Mouse (Mus musculus) regulatory T cell (primary cell): ENCODE data around the gene Slc16a7.

ENCODE experiments used
- in situ Hi-C: fragments of 300-600 bp; cut with MboI, MseI; formaldehyde crosslinking; loops from one replicate; pipeline ENCODE4 v1.15.1; 2025; ENCODE audit warnings: high pct_unique_total_duplicates

The Slc16a7 gene

GRCm38 (mm10) chr10:125388876-125389786 is at the start of gene Slc16a7:
TSS of gene Slc16a7 (minus strand) at chr10:125389465.
- in situ Hi-C loops = no loop called here

DNA sequence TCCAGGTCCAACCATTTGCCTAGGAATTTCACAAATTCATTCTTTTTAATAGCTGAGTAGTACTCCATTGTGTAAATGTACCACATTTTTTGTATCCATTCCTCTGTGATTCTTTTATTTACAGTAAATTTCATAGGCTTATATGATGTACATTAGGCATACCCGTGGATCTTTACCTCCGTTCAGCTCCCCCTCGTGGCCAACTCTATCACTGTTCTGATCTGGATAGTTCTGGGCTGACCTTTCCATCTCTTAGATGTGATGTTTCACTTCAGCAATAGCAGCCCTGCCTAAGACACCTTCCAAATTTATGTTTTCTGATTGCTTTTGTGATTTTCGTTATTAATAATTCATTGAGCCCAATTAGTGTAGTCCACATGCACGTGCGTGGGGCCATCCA is 29.5 kb upstream of the Slc16a7 start:
- in situ Hi-C loops = no loop called here

GRCm38 (mm10) chr10:125399796-125400195 is 10.5 kb upstream of the Slc16a7 start:
- in situ Hi-C loops = no loop called here

GRCm38 (mm10) chr10:125390011-125390410 is 746 bp upstream of the Slc16a7 start:
- in situ Hi-C loops = no loop called here

DNA sequence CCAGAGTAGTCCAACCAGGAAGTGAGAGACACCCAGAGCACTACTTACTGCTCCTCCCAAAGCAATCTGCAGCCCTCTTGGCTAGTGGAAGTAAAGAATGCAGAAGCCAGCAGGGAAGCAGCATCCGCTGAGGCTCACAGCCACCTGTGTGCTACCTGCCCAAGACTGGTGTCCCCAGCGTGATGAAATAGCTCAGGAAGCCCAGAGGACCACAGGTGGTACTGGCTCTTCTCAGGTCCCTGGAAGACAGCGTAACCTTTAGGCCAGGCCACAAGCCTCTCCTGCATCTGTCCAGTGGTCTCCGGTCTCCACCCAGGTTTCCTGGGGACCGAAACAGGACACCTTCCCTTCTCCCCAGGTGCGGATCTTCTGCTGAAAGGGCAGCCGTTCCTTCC is 787 bp downstream of the Slc16a7 start:
- in situ Hi-C loops = no loop called here

- in situ Hi-C loops = no loop called here
These were observed 1.4 kb downstream of the Slc16a7 start for GRCm38 (mm10) chr10:125387782-125388415.

DNA sequence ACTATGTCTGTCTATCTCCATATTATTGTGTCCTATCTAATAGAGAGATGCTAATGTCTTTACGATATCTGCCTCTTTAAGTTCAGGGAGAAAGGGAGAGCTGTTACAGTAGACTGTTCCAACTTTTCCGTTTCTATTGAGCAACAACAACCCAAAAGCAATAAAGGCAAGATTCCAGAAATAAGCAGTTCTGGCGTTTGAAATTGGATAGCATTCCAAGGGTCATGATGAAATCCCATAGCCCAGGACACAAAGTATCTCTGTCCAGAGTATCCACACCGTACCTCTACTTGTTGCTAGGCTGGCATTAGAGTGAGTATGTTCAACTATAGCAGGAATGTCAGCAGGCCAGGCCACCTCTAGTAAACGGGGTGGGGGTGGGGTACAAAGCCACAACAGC is 13.7 kb downstream of the Slc16a7 start:
- in situ Hi-C loops = no loop called here

GRCm38 (mm10) chr10:125372666-125373065 is 16.6 kb downstream of the Slc16a7 start:
- in situ Hi-C loops = no loop called here

DNA sequence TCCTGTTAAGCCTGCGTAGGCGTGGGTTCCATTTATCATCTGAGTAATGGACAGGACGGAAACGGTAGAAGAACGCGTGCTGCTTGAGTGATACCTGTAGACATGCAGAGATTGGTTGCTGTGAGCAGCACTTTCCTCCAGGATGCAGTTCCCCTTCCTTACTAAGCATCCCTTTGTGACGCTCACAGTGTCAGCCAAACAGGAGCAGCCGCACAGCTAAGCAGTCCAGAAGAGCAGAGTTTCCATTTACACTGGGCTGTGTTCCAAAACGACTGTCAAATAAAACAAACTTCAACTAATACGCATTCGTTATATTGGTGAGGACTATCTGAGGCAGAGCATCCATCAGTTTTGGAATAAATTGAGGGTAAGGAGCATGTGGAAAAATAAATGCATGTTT is 17.8 kb downstream of the Slc16a7 start:
- in situ Hi-C loops = no loop called here

GRCm38 (mm10) chr10:125370037-125370610 is 19.1 kb downstream of the Slc16a7 start:
- in situ Hi-C loops = no loop called here

GRCm38 (mm10) chr10:125358479-125358878 is 30.8 kb downstream of the Slc16a7 start:
- in situ Hi-C loops = no loop called here

- in situ Hi-C loops = no loop called here
These were observed 36.5 kb downstream of the Slc16a7 start for GRCm38 (mm10) chr10:125352805-125353204.

GRCm38 (mm10) chr10:125348171-125348570 is 41.1 kb downstream of the Slc16a7 start:
- in situ Hi-C loops = no loop called here

GRCm38 (mm10) chr10:125347149-125347548 is 42.1 kb downstream of the Slc16a7 start:
- in situ Hi-C loops = no loop called here

DNA sequence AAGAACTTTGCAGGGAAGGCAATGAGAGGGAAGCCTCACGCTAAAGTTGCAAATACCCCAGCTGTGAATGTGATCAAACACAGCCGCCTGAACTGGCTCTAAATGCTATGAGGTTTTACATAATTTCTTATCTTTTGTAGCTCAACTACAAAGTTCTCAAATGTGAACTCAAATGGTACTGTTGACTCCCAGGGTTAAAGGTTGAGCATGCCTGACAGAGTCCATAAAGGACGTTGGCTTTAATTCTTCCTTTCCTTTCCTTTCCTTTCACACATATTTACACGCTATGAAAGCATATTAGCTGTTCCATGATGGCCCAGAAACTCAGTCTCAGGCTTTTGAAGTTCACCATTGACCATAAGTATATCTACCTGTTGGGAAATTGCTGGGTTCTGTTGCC is 42.9 kb downstream of the Slc16a7 start:
- in situ Hi-C loops = no loop called here

DNA sequence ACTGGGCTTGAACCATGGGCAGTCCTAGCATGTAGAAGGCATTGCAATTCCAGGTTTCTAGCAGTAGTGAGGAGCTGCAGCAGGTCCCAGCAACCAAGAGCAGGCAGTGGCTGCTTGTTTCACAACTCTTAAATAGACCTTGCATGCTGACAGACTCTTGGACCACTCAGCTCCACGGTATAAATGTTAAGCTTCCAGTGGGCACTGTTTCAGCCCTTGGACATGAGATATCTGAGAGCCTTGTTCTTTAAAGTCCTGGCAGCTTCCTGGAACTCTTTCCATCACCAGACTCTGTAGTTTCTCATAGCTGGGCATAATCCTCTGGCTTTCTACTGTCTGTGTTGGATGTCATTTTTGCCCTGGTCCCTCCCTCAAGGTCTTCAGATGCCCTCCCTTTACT is 43.7 kb downstream of the Slc16a7 start:
- in situ Hi-C loops = no loop called here

DNA sequence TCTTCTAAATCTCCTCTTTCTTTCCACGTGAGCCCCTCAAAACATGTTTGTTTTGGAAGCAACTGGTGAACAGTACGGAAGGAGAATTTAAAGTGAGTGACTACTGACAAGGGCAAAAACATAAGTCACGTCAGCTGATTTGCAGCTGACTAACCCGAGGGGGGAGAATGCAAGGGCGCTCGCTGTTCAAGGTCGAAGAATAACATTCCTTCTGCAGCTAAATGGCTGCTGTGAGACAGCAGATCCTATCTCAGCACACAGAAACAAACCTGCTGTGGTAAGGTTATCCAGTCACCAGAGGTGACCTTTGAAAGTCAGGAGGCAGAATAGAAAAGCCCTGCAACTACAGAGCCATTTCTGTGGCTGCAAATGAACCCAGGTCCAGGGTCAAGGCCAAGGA is 47.1 kb downstream of the Slc16a7 start:
- in situ Hi-C loops = no loop called here

DNA sequence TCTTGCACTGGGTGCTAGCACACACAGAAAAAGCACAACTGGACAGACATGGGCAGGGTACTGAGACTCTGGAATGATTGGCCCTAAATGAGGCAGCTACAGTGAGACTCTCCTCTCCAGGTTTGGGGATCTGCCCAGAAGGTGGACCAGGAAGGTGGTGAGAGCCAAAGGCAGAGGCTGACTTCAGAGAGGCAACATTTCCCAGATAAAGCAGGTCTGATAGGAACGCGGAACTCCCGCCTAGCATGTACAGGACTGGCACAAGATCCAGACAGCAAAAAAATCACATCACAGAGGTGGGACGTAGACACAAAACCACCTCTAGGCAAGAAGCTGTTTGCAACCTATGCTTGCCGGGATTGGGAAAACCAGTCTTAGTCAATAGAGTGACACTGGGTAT is 55.5 kb downstream of the Slc16a7 start:
- in situ Hi-C loops = no loop called here

DNA sequence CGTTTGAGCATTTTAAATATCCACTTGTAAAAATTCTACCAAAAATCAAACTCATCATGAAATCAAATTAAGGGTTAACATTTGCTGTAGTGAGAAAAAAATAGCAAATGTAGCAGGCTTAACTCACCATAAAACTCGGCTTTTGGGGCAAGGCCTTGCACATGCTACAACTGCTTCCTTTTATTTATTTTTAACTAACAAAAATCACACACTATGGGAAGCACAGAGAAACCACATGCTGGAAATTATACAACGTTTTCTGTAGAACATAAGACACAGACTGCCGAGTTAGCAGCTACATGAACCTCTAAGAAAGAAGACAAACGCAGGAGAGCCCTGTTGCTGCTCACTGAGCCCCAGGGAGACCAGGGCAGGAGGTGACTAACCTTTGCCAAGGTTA is 57.9 kb downstream of the Slc16a7 start:
- in situ Hi-C loops = no loop called here

DNA sequence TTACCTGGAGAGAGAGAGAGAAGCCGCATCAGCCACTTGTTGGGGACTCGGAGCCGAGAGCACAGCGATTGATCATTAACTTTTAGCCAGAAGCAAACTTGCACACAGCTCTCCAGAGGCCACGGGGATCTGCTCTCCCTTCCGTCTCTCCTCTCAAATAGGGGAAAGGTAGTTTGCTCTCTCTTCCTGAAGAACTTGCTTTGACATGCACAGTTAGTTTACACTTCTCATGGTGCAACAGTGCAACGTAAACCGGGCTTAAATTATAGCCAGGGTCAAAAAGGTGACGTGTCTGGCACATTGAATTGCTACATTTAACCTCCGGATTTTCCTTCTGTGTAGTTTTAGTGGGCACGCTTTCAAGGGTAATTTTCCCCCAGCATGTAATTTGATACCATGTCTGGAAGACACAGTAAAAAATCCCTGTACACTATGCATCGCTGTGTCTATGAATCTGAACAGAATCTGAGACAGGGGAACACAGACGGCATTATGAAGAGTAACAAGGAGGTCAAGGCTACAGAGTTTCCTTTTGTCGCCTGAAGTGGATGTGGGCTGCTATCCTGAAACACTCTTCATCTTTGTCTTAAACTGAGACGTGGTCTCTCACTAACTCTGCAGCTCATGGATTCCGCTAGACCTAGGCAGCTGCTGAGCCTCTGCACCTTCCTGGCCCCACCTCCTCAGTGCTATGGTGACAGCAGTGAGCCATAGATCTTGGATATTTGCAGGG is 60.8 kb downstream of the Slc16a7 start:
- in situ Hi-C loops = no loop called here

- in situ Hi-C loops = no loop called here
These were observed 64.2 kb downstream of the Slc16a7 start for GRCm38 (mm10) chr10:125324871-125325565.
